Mouse (Mus musculus): ENCODE measurements around the gene Ddx55.

Ddx55 gene

DNA sequence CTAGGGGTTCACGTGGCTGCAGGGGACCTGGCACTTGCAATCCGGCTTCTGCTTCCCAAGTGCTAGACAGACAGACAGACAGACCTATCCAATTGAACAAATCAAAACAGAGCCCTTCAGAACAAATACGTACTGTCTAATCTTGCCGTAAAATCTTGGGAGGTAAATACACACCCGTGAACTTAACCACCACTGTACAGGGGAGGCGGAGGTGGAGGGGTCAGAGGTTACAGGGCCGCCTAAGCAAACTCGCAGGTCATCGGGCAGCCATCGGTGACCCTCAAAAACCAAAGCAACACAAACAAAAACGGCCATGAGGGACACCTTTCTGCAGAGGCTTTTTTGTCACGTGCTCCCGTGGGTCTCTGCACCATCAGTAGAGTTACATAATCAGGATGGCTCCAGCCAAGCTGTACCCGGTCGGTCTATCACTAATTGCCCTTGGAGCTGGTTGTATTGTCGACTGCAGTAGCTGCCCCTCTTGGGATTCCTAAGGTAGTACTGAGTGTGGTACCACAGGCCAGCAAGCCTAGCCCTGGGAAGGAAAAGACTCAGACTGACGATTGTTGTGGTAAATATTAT lies 52.5 kb downstream of the Ddx55 start:
- no peak for DNase-seq (ENCODE audit: extremely low read depth, insufficient read length, low spot score)

DNA sequence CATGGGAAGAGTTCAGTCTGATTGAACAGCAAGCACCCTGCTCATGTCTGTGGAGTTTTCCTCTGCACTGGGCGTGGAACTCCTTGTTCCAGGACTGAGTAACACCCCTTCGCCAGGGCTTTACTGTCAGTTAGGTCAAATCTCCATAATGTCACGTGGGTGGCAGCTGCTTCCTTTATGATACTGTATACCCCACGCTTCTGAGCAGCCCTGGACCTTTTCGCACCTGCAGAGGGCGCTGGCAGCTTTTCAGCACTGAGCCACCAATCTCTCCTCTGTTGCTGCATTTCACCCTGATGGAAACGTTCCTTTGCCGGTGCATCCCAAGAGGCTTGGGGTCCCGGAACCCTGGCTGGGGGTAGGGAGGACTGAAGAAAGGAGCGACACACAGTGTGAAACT lies 58.3 kb downstream of the Ddx55 start:
- DNase-seq (ENCODE audit: extremely low read depth, insufficient read length, low spot score) = no peak

GRCm38 (mm10) chr5:124614709-124615108 lies 62.0 kb downstream of the Ddx55 start:
- no peak for DNase-seq (ENCODE audit: extremely low read depth, insufficient read length, low spot score)

- DNase-seq (ENCODE audit: extremely low read depth, insufficient read length, low spot score) = no peak
Observed at GRCm38 (mm10) chr5:124618711-124619110, 66.0 kb downstream of the Ddx55 start.
